Mouse (Mus musculus) small intestine, adult 2 months (tissue): ENCODE measurements around the gene Ptpro. TPM values are rescaled to one million over a fixed set of nuclear protein-coding genes. Genes with fewer than 3 reads are reported as not detected.

Source experiments
- H3K27ac ChIP-seq: fragments of 200-500 bp; 2 replicates; pipeline ENCODE4 v1.5.1; 2012; ENCODE audit warnings: low read depth, low read length, control low read depth, inconsistent platforms; ENCODE audit not compliant: insufficient read depth
- H3K27me3 ChIP-seq: fragments of 200-500 bp; 2 replicates; pipeline ENCODE4 v1.6.1; 2012; ENCODE audit warnings: mild to moderate bottlenecking, moderate library complexity, low read length, inconsistent platforms; ENCODE audit not compliant: control insufficient read depth, insufficient read depth
- H3K36me3 ChIP-seq: fragments of 200-500 bp; 2 replicates; pipeline ENCODE4 v1.6.1; 2012; ENCODE audit warnings: mild to moderate bottlenecking, low read length, control low read depth, inconsistent platforms; ENCODE audit not compliant: control insufficient read depth, insufficient read depth
- H3K4me1 ChIP-seq: fragments of 200-500 bp; 2 replicates; pipeline ENCODE4 v1.6.1; 2012; ENCODE audit warnings: low read length, inconsistent platforms, mixed read lengths; ENCODE audit not compliant: control insufficient read depth, insufficient read depth, insufficient read length
- H3K4me3 ChIP-seq: fragments of 200-500 bp; 2 replicates; pipeline ENCODE4 v1.5.1; 2012; ENCODE audit warnings: low read depth, mild to moderate bottlenecking, control low read depth, inconsistent platforms, low read length, moderate library complexity
- CTCF ChIP-seq: fragments of 200-500 bp; IDR thresholded peaks from 2 replicates; pipeline ENCODE4 v1.5.1; 2012; ENCODE audit warnings: low read depth, mild to moderate bottlenecking, control low read depth, inconsistent platforms, low read length, moderate library complexity, mixed read lengths; ENCODE audit not compliant: insufficient replicate concordance, insufficient read length; ENCODE audit errors: extremely low read depth
- POLR2A ChIP-seq: fragments of 200-500 bp; IDR thresholded peaks from 2 replicates; pipeline ENCODE4 v1.6.1; 2012; ENCODE audit warnings: low read depth, mild to moderate bottlenecking, control low read depth, inconsistent platforms, low read length, moderate library complexity
- WGBS: fragments of 180-500 bp; shearing (Covaris S2); methylation state at CpG from one replicate; pipeline ENCODE4 v1.1.7; 2018; 5-methylcytosine and 5-hydroxymethylcytosine counted together
- polyA plus RNA-seq: library from polyadenylated mRNA; depleted of rRNA; stranded (reverse); fragments of >200 nt; gene quantifications from 2 replicates; pipeline ENCODE4 v1.2.3, GENCODE M21; 2012

Ptpro gene
- polyA plus RNA-seq, 1 experiment = 0.55 TPM

GRCm38 (mm10) chr6:137382546-137382945, 130.4 kb downstream of the Ptpro start:
- no peak overlapping the region for H3K27ac ChIP-seq
- H3K27me3 ChIP-seq = no peaks in the 10 kb centered on the region
- TF ChIP-seq CTCF (no peak), POLR2A (no peak)
- no peak overlapping the region for H3K4me3 ChIP-seq
- no peaks in the 10 kb centered on the region for H3K36me3 ChIP-seq
- H3K4me1 ChIP-seq = no peaks in the 10 kb centered on the region
- 64% methylated on average over 9 of the region's 9 CpGs for WGBS

GRCm38 (mm10) chr6:137386344-137386743, 134.2 kb downstream of the Ptpro start:
- no peak overlapping the region for H3K4me3 ChIP-seq
- 88% methylated on average over 4 of the region's 4 CpGs for WGBS
- TF ChIP-seq POLR2A = no peak
- no peak for TF ChIP-seq CTCF

GRCm38 (mm10) chr6:137386935-137387334, 134.8 kb downstream of the Ptpro start:
- no peaks in the 10 kb centered on the region for H3K27me3 ChIP-seq
- no peak overlapping the region for H3K4me3 ChIP-seq
- H3K36me3 ChIP-seq = no peaks in the 10 kb centered on the region
- no peak overlapping the region for H3K27ac ChIP-seq
- no peaks in the 10 kb centered on the region for H3K4me1 ChIP-seq
- 63% methylated on average over 4 of the region's 4 CpGs for WGBS
- TF ChIP-seq POLR2A (no peak), CTCF (no peak)

More at GRCm38 (mm10) chr6:137386344-137386743, 134.2 kb downstream of the Ptpro start:
- Histone ChIP-seq H3K36me3 (no peaks in the 10 kb centered on the region), H3K27ac (no peak overlapping the region), H3K4me1 (no peaks in the 10 kb centered on the region), H3K27me3 (no peaks in the 10 kb centered on the region)

DNA sequence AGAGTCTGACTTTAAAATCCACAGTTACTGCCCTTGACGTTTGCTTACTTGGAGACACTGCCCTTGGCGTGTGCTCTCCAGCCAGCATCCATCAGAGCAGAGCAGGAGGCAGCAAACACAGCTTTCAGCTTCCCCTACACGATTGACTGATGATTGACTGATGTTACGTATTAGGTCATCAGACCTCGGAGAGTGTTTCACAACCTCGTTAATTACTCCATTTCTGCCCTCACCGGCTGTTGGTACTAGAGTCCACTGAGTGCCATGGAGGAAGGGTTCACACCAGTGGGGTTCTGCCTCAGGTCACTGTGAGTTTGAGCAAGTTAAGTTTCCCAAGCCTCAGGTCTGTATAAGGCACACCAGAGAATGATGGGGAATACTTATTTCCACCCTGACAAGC, 143.0 kb downstream of the Ptpro start:
- no peak overlapping the region for H3K4me3 ChIP-seq
- H3K27ac ChIP-seq = no peak overlapping the region
- H3K36me3 ChIP-seq = no peaks in the 10 kb centered on the region
- TF ChIP-seq CTCF = no peak
- no peak for TF ChIP-seq POLR2A
- WGBS = 71% methylated on average over 7 of the region's 7 CpGs
- no peaks in the 10 kb centered on the region for H3K4me1 ChIP-seq
- no peaks in the 10 kb centered on the region for H3K27me3 ChIP-seq

DNA sequence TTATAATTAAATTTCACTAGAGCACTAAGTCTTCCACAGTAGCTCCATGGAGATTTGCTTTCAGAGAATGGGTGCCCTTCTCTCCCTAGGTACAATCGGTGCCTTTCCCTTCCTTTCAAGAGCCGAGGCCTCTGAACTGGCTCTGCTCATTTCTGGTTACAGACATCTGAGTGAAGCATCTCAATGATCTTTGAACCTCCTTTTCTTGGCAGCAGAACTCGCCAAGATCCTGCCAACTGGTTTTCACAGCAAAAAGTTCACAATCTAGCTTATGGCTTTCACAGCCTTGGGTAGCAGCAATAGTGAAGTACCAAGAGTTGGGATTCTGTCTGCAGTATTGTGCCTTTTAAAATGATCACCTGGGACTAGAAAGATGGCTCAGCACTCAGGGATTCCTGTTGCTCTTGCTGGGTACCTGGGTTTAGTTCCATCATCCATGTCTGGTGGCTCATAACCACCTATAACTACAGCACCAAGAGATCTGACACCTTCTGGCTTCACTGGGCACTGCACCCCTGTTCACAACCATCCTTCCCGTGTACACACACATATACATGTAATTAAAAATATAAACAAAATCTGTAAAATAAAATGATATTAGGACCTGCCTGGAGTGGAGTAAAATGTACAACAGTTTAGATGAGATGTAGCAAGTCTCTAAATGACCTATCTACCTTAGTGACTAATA, 144.1 kb downstream of the Ptpro start:
- no peak overlapping the region for H3K4me3 ChIP-seq
- no peaks in the 10 kb centered on the region for H3K27me3 ChIP-seq
- no peak overlapping the region for H3K27ac ChIP-seq
- 56% methylated on average over 4 of the region's 4 CpGs for WGBS
- H3K4me1 ChIP-seq = no peaks in the 10 kb centered on the region
- TF ChIP-seq CTCF = no peak
- TF ChIP-seq POLR2A = no peak
- no peaks in the 10 kb centered on the region for H3K36me3 ChIP-seq

- Histone ChIP-seq H3K4me3 (no peak overlapping the region), H3K27ac (no peak overlapping the region), H3K4me1 (no peaks in the 10 kb centered on the region), H3K36me3 (no peaks in the 10 kb centered on the region), H3K27me3 (no peaks in the 10 kb centered on the region)
- WGBS = 73% methylated on average over 2 of the region's 2 CpGs
- TF ChIP-seq CTCF (no peak), POLR2A (no peak)
These were observed 145.2 kb downstream of the Ptpro start for GRCm38 (mm10) chr6:137397358-137397757.

- Histone ChIP-seq H3K36me3 (no peaks in the 10 kb centered on the region), H3K27me3 (no peaks in the 10 kb centered on the region), H3K4me1 (no peaks in the 10 kb centered on the region), H3K27ac (no peak overlapping the region), H3K4me3 (no peak overlapping the region)
- TF ChIP-seq CTCF (no peak), POLR2A (no peak)
- WGBS = 79% methylated on average over 4 of the region's 4 CpGs
These were observed 152.1 kb downstream of the Ptpro start for GRCm38 (mm10) chr6:137404196-137404595.
